Mouse (Mus musculus) embryonic stem cell, embryonic (primary cell): ENCODE measurements around the gene Gpr83.

Experiments
- CTCF ChIA-PET, 4 experiments: fragments of 300-600 bp in 2 of 4; fragments of 350-600 bp in 2 of 4; sonication (Branson Sonifier 250); formaldehyde crosslinking; loops; one replicate each; lab custom pipeline; 2022; ENCODE audit warnings: inconsistent platforms in 2 of 4; lab: Charles Lee
- POLR2A ChIA-PET, 4 experiments: fragments of 300-600 bp in 2 of 4; fragments of 350-600 bp in 2 of 4; sonication (Branson Sonifier 250); formaldehyde crosslinking; loops; one replicate each; lab custom pipeline; 2022; ENCODE audit warnings: antibody characterized with exemption in 4 of 4, inconsistent platforms in 1 of 4; lab: Charles Lee

Gpr83 gene

DNA sequence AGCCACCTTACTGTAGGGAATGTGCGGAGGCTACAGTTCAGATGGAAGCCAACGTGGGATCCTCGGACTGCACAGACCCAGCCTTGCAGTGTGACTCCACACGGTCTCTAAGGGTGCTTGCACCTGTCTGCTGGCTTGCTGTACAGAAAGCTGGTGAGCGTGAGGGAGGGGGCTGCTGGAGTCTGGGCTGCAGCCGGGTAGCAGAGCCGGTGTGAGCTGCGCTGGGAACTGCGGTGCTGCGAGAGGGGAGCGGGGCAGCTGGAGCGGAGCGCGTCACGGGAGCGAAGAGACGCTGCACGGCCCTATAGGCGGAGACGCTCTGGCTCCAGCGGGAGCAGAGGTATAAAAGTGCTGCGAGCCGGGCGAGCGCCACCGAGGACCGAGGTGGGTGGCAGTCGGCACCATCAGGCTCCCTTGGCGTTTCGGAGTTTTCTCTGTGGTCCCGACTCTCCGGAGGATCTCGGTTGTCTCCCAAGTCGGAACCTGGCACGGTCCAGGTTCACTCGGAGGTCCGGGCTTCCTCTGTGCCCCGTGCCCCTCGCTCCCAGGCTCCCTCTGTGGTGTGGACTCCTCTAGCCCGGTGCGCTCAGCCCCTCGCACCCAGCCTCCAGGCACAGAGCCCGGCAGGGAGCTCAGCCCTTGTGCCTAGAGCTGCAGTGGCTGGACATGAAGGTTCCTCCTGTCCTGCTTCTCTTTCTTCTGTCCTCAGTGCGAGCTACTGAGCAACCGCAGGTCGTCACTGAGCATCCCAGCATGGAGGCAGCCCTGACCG, at the start of gene Gpr83:
Gpr83 (plus strand) TSS at position 343 of the 772 bp plus-strand sequence.
- POLR2A ChIA-PET: interaction anchor here in 2 of 4 experiments (0.9 to 1.9 kb wide), 4 partner anchors 10 to 15 kb away, joined by 3 to 12 read pairs (median 4); no protein-coding TSS in a partner anchor
- CTCF ChIA-PET: interaction anchor here in 2 of 4 experiments (0.6 to 1.8 kb wide), 3 partner anchors 13 to 197 kb away, joined by 3 to 6 read pairs (median 5); no protein-coding TSS in a partner anchor

DNA sequence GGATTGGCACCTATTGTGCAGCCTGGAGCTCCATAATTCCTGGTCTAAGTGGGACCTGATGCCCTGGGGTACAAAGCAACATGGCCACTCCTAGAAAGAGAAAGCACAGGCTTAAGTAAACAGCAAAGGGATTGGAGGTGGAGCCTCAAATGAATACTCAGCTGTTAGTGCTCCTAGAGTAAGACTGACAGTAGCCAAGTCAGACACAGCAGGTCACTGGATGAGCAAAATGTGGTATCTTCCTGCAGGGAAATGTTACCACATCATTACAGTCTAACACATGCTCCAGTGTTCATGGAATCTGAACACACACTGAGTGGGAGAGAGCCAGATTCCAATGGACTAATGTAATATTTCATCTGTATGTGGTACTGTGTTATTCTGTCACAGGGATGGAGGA, 38.6 kb upstream of the Gpr83 start:
- CTCF ChIA-PET: no interaction called here
- POLR2A ChIA-PET: interaction anchor here in 1 of 4 experiments (1.1 to 2.1 kb wide), 4 partner anchors 14 to 33 kb away, joined by 3 to 11 read pairs (median 3); no protein-coding TSS in a partner anchor

DNA sequence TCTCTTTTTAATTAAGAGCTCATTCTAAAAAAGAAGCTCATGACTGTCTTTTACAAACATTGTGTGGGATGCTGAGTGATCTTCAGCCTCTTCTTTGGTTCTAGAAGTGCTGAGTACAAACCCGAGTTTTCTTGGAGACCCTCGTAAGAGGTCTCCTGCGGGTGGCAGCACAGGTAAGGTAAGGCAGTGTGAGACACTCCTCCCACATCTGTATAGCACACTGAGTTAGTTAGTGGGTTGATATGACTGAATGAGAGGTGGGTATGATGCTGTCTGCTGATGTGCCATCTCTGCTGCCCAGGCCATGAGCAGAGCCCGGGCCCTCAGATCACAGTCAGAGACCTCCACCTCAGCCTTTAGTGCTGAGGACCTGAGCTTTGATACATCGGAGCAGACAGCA, 35.2 kb upstream of the Gpr83 start:
- ChIA-PET POLR2A (interaction anchor here in 2 of 4 experiments (0.5 to 3.2 kb wide), 5 partner anchors 11 to 324 kb away, joined by 3 to 19 read pairs (median 7); partner anchors contain the start of genes Cwc15 (in 1 of the 2) and Kdm4d (in 1 of the 2)), CTCF (interaction anchor here in 2 of 4 experiments (0.6 to 3.0 kb wide), 2 partner anchors 191 to 209 kb away, joined by 3 to 20 read pairs; no protein-coding TSS in a partner anchor)

DNA sequence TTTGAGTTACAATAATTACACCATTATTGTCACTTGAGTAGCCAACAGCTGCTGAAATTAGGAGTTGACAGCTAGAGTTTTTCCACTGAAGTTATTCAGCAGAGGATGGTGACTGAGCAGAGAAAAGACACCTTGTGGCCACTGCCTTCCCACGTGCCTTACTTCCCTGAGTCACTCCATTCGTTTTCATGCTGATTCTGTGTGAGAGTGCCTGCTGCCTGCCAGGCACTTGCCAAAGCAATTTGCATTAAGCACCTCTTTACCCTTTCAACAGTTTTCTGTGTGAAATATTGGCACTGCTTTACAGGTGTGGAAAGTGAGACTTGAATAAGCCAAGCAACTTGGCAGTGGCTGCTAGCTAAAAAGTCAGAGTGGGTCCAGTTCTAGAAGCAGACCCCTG, 32.1 kb upstream of the Gpr83 start:
- ChIA-PET POLR2A (interaction anchor here in 1 of 4 experiments (0.5 to 2.8 kb wide), 5 partner anchors 10 to 207 kb away, joined by 3 to 9 read pairs (median 4); no protein-coding TSS in a partner anchor), CTCF (interaction anchor here in 1 of 4 experiments (0.7 kb wide), 1 partner anchor 187 kb away, joined by 3 read pairs; no protein-coding TSS in a partner anchor)

GRCm38 (mm10) chr9:14832046-14832445, 28.0 kb upstream of the Gpr83 start:
- ChIA-PET CTCF (no interaction called here), POLR2A (interaction anchor here in 1 of 4 experiments (0.6 to 1.2 kb wide), 4 partner anchors 10 to 27 kb away, joined by 3 read pairs; no protein-coding TSS in a partner anchor)

- ChIA-PET POLR2A (interaction anchor here in 2 of 4 experiments (0.8 to 3.9 kb wide), 9 partner anchors 9 to 474 kb away, joined by 3 to 19 read pairs (median 5); partner anchors contain the start of genes 4931406C07Rik (in 1 of the 2) and Taf1d (in 1 of the 2)), CTCF (interaction anchor here in 1 of 4 experiments (1.4 kb wide), 1 partner anchor 180 kb away, joined by 7 read pairs; no protein-coding TSS in a partner anchor)
Observed at GRCm38 (mm10) chr9:14835335-14836075, 24.5 kb upstream of the Gpr83 start.

- CTCF ChIA-PET: interaction anchor here in 2 of 4 experiments (0.7 to 1.7 kb wide), 2 partner anchors 51 to 75 kb away, joined by 4 to 6 read pairs; no protein-coding TSS in a partner anchor
- POLR2A ChIA-PET: interaction anchor here in 1 of 4 experiments (0.8 to 1.4 kb wide), 2 partner anchors 13 to 14 kb away, joined by 3 to 4 read pairs; no protein-coding TSS in a partner anchor
Observed at GRCm38 (mm10) chr9:14839527-14839926, 20.5 kb upstream of the Gpr83 start.

- CTCF ChIA-PET: interaction anchor here in 2 of 4 experiments (0.7 to 1.7 kb wide), 2 partner anchors 51 to 75 kb away, joined by 4 to 6 read pairs; no protein-coding TSS in a partner anchor
- POLR2A ChIA-PET: interaction anchor here in 1 of 4 experiments (0.8 to 1.4 kb wide), 3 partner anchors 14 to 17 kb away, joined by 3 to 4 read pairs (median 3); no protein-coding TSS in a partner anchor
Observed at GRCm38 (mm10) chr9:14839970-14840369, 20.0 kb upstream of the Gpr83 start.

- CTCF ChIA-PET: no interaction called here
- POLR2A ChIA-PET: interaction anchor here in 1 of 4 experiments (0.6 kb wide), 1 partner anchor 489 kb away, joined by 7 read pairs; no protein-coding TSS in a partner anchor
Observed at GRCm38 (mm10) chr9:14841878-14842761, 17.9 kb upstream of the Gpr83 start.

DNA sequence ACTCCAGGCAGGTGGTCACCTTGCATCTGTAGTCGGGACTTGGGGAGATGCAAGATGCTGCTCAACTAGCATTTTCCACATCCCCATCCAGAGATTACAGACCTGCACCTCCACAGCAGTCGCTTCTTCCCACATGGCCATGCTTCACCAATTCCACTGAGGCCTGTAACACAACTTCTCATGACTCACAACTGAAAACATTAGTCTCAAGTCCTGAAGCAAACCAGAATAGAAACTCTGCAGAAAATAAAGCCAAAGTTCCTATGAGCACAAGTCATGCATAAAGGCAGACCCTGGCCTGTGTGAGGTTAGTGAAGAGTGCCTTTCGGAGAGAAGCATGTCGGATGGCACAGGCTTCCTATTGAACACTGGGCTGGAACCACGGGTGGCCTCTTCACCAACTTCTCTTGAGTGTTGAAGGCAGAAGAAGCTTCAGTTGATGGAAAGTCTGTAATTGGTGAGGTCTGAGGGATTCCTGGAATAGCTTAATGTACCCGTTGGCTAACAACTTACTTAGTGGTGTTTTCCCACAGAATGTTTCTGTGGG, 16.6 kb upstream of the Gpr83 start:
- POLR2A ChIA-PET: interaction anchor here in 1 of 4 experiments (0.9 kb wide), 1 partner anchor 91 kb away, joined by 3 read pairs; no protein-coding TSS in a partner anchor
- CTCF ChIA-PET: interaction anchor here in 1 of 4 experiments (0.6 kb wide), 1 partner anchor 473 kb away, joined by 3 read pairs; no protein-coding TSS in a partner anchor

DNA sequence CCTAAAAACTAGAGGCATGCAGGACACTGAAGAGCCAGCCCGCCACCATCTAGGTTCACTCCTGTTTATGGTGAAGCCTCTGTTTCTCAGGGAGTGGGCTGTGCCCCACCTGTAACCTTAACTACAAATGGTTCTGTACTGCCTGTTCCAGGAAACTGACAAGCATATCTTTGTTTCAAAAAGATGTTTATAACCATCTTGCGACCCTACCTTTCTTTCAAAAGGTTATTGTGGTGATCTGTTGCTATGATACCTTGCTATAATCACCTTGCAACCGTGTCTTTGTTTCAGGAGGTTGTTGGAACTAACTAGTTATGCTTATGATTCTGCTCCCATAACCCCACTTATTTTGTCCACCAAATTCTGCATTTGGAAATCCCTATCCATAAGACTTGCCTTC, 16.1 kb upstream of the Gpr83 start:
- ChIA-PET POLR2A (interaction anchor here in 1 of 4 experiments (0.9 to 1.8 kb wide), 4 partner anchors 12 to 91 kb away, joined by 3 read pairs; no protein-coding TSS in a partner anchor), CTCF (interaction anchor here in 3 of 4 experiments (0.6 to 2.2 kb wide), 3 partner anchors 11 to 473 kb away, joined by 3 to 16 read pairs (median 4); no protein-coding TSS in a partner anchor)

- POLR2A ChIA-PET: interaction anchor here in 3 of 4 experiments (0.9 to 2.9 kb wide), 10 partner anchors 10 to 461 kb away, joined by 3 to 11 read pairs (median 3); partner anchors contain the start of genes 4931406C07Rik (in 2 of the 3), Taf1d (in 2 of the 3), Ankrd49 (in 1 of the 3) and Gpr83 (in 1 of the 3)
Observed at GRCm38 (mm10) chr9:14846428-14846827, 13.6 kb upstream of the Gpr83 start.

DNA sequence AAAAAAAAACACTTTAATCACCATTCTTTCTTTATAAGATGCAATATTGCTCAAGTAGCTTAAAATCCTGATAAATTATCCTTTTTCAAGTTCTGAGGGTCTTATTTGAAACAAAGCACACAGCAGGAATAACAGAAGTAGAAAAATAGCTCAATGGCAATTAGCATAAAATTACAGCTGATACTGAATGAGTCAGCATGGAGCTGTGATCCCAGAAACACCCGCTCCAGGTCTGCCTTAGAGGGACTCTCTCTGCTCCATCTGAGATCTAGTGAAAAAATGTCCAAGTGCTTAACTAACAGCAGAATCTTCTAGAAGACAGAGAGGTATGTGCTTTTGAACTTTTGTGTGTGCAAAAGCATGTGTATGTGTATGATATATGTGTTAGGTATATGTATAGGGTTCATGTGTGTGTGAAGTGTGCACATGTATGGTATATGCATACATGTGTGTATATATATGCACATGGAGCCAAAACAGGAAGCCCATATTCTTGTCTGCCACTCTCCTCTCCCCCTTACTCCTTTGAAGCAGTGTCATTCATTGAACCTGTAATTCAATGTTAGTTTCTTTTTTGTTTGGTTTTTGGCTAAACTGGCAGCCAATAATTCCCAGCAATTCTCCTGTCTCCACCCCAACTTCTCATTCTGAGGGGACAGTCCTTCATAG, 11.6 kb upstream of the Gpr83 start:
- CTCF ChIA-PET: interaction anchor here in 1 of 4 experiments (0.7 kb wide), 1 partner anchor 160 kb away, joined by 3 read pairs; no protein-coding TSS in a partner anchor
- POLR2A ChIA-PET: interaction anchor here in 1 of 4 experiments (2.9 kb wide), 1 partner anchor 12 kb away, joined by 11 read pairs; no protein-coding TSS in a partner anchor

More at GRCm38 (mm10) chr9:14846428-14846827, 13.6 kb upstream of the Gpr83 start:
- CTCF ChIA-PET: interaction anchor here (0.6 to 2.0 kb wide), 16 partner anchors 8 to 571 kb away, joined by 3 to 14 read pairs (median 5); partner anchors contain the start of gene Gpr83 (in 1 of the 4)

GRCm38 (mm10) chr9:14854585-14854984, 5.4 kb upstream of the Gpr83 start:
- ChIA-PET CTCF (interaction anchor here in 3 of 4 experiments (0.6 to 1.5 kb wide), 6 partner anchors 8 to 265 kb away, joined by 3 to 11 read pairs (median 4); partner anchors contain the start of gene Panx1 (in 1 of the 3)), POLR2A (interaction anchor here in 3 of 4 experiments (0.6 to 1.6 kb wide), 8 partner anchors 26 to 564 kb away, joined by 3 to 5 read pairs (median 4); partner anchors contain the start of genes Taf1d (in 2 of the 3), 4931406C07Rik (in 1 of the 3) and Kdm4d (in 1 of the 3))
